Mouse (Mus musculus) ES-Bruce4 (cell line): ENCODE results near the gene Ccr7. TPM values are rescaled to one million over a fixed set of nuclear protein-coding genes. Genes with fewer than 3 reads are reported as not detected.

Source experiments
- H3K27ac ChIP-seq: 2 replicates; pipeline ENCODE4 v1.5.1; 2012; ENCODE audit warnings: low read length, inconsistent platforms; ENCODE audit not compliant: insufficient read depth
- H3K27me3 ChIP-seq: 2 replicates; pipeline ENCODE4 v1.6.1; 2012; ENCODE audit warnings: mild to moderate bottlenecking, low read length, inconsistent platforms; ENCODE audit not compliant: control insufficient read depth, poor library complexity, insufficient read depth, severe bottlenecking
- H3K36me3 ChIP-seq: 2 replicates; pipeline ENCODE4 v1.6.1; 2012; ENCODE audit warnings: inconsistent platforms, mild to moderate bottlenecking, low read length, moderate library complexity; ENCODE audit not compliant: control insufficient read depth, poor library complexity, insufficient read depth, severe bottlenecking
- H3K4me1 ChIP-seq: one replicate; pipeline ENCODE4 v1.8.1; 2011; ENCODE audit warnings: low read length; ENCODE audit not compliant: control insufficient read depth, insufficient read depth
- H3K4me3 ChIP-seq: 2 replicates; pipeline ENCODE4 v1.5.1; 2011; ENCODE audit warnings: low read depth, mild to moderate bottlenecking, low read length
- H3K9ac ChIP-seq: 2 replicates; pipeline ENCODE4 v1.6.1; 2012; ENCODE audit warnings: low read depth, mild to moderate bottlenecking, inconsistent platforms; ENCODE audit not compliant: poor library complexity, severe bottlenecking
- H3K9me3 ChIP-seq: replicated peaks from 2 replicates; pipeline ENCODE4 v1.6.1; 2012; ENCODE audit warnings: mild to moderate bottlenecking, low read length, inconsistent platforms; ENCODE audit not compliant: control insufficient read depth, poor library complexity, insufficient read depth, severe bottlenecking
- CTCF ChIP-seq: IDR thresholded peaks from one replicate; pipeline ENCODE4 v1.8.1; 2011; ENCODE audit warnings: low read depth, low read length
- EP300 ChIP-seq: IDR thresholded peaks from 2 replicates; pipeline ENCODE4 v1.6.1; 2011; ENCODE audit warnings: low read depth, low read length; ENCODE audit not compliant: insufficient read depth
- POLR2A ChIP-seq: IDR thresholded peaks from one replicate; pipeline ENCODE4 v1.8.1; 2011; ENCODE audit warnings: low read length; ENCODE audit not compliant: insufficient read depth
- polyA plus RNA-seq: library from polyadenylated mRNA; stranded (reverse); fragments of >200 nt; gene quantifications from 2 replicates; pipeline ENCODE4 v1.2.4, GENCODE M21; 2011; ENCODE audit warnings: low read depth; ENCODE audit not compliant: missing spikeins, insufficient read depth, insufficient read length

Gene Ccr7
- polyA plus RNA-seq, 1 experiment = not detected

GRCm38 (mm10) chr11:99123977-99124634 lies 30.8 kb downstream of the Ccr7 start:
- no peaks in the 10 kb centered on the region for H3K9me3 ChIP-seq
- no peak overlapping the region for H3K9ac ChIP-seq
- no peak overlapping the region for H3K4me3 ChIP-seq
- H3K36me3 ChIP-seq = no peaks in the 10 kb centered on the region
- no peak for TF ChIP-seq POLR2A
- peak; percentile 9 for TF ChIP-seq CTCF
- TF ChIP-seq EP300 = no peak
- no peaks in the 10 kb centered on the region for H3K4me1 ChIP-seq
- no peak overlapping the region for H3K27ac ChIP-seq
- H3K27me3 ChIP-seq = no peaks in the 10 kb centered on the region

GRCm38 (mm10) chr11:99122703-99123102 lies 32.2 kb downstream of the Ccr7 start:
- H3K4me1 ChIP-seq = no peaks in the 10 kb centered on the region
- no peaks in the 10 kb centered on the region for H3K9me3 ChIP-seq
- H3K27ac ChIP-seq = no peak overlapping the region
- no peak overlapping the region for H3K4me3 ChIP-seq
- H3K27me3 ChIP-seq = no peaks in the 10 kb centered on the region
- H3K9ac ChIP-seq = no peak overlapping the region
- H3K36me3 ChIP-seq = no peaks in the 10 kb centered on the region
- TF ChIP-seq POLR2A (no peak), EP300 (no peak)

DNA sequence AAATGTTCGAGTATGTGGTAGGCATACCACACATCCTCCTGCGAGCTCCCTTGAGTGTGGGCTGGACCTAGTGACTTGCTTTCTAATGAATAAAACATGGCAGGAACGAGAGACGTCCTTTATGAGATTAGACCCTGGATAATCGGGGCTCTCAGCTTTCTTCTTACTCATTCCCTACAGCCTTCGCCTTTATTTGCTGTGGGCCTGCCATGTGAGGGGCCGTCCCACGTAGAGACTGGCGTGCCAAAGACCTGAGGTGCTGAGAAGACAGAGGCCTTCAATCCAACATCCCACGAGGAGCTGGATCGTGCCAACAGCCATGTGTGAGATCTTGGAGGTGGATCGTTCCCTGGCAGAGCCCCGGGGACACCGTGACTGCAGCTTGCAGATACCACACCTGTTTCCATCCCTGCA lies 33.7 kb downstream of the Ccr7 start:
- Histone ChIP-seq H3K27ac (no peak overlapping the region), H3K36me3 (no peaks in the 10 kb centered on the region), H3K4me1 (no peaks in the 10 kb centered on the region), H3K9me3 (no peaks in the 10 kb centered on the region), H3K4me3 (no peak overlapping the region), H3K27me3 (no peaks in the 10 kb centered on the region), H3K9ac (peak overlapping the region; percentile 21; the same call in 1 of the 2 replicates)
- TF ChIP-seq CTCF (no peak), EP300 (no peak), POLR2A (no peak)

GRCm38 (mm10) chr11:99120524-99121217 lies 34.2 kb downstream of the Ccr7 start:
- no peak for TF ChIP-seq POLR2A
- no peak for TF ChIP-seq CTCF
- no peak for TF ChIP-seq EP300
- Histone ChIP-seq H3K27me3 (no peaks in the 10 kb centered on the region), H3K4me1 (no peaks in the 10 kb centered on the region), H3K9me3 (no peaks in the 10 kb centered on the region), H3K9ac (peak overlapping the region; percentile 21), H3K4me3 (peak overlapping the region; percentile 14), H3K27ac (no peak overlapping the region), H3K36me3 (no peaks in the 10 kb centered on the region)

GRCm38 (mm10) chr11:99118963-99119362 lies 35.9 kb downstream of the Ccr7 start:
- Histone ChIP-seq H3K4me1 (no peaks in the 10 kb centered on the region), H3K27ac (no peak overlapping the region)

DNA sequence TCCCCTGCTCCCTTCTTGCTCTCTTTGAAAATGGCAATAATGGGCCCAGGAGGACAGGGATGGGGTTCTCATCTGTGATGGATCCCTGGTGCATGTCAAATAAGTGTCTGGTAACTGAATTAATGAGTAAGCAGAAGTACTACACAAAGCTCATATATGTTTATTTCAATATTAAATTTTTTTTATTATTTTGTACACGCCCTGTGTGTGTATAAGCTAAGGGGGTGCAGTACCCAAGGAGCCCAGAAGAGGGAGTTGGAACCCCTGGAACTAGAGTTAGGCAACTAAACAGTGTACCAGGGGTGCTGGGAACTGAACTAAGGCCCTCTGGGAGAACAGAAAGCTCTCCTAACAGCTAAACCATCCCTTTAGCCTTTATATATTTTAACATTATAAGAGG lies 36.5 kb downstream of the Ccr7 start:
- Histone ChIP-seq H3K27ac (no peak overlapping the region), H3K4me1 (no peaks in the 10 kb centered on the region), H3K4me3 (no peak overlapping the region)

More at GRCm38 (mm10) chr11:99118963-99119362, 35.9 kb downstream of the Ccr7 start:
- no peak for TF ChIP-seq CTCF
- TF ChIP-seq POLR2A = no peak
- no peak for TF ChIP-seq EP300
- H3K9me3 ChIP-seq = no peaks in the 10 kb centered on the region
- no peaks in the 10 kb centered on the region for H3K36me3 ChIP-seq
- H3K9ac ChIP-seq = no peak overlapping the region
- no peak overlapping the region for H3K4me3 ChIP-seq
- H3K27me3 ChIP-seq = no peaks in the 10 kb centered on the region

More for the DNA sequence above, 36.5 kb downstream of the Ccr7 start:
- no peak for TF ChIP-seq CTCF
- no peak for TF ChIP-seq POLR2A
- no peak for TF ChIP-seq EP300
- Histone ChIP-seq H3K9ac (no peak overlapping the region), H3K27me3 (no peaks in the 10 kb centered on the region), H3K36me3 (no peaks in the 10 kb centered on the region), H3K9me3 (no peaks in the 10 kb centered on the region)
